Mouse (Mus musculus): ENCODE measurements around the gene Thrb. TPM values are rescaled to one million over a fixed set of nuclear protein-coding genes. Genes with fewer than 3 reads are reported as not detected.
A peak's percentile ranks its signal among the peaks of the same experiment; 100 is the strongest.
"Not testable (repeated sequence)": the region's sequence is repeated elsewhere in the genome, so short reads cannot be mapped to it uniquely, and the experiment has no call there.

The Thrb gene
- total RNA-seq, 2 experiments from 2014 or later: 21.9 to 29.7 TPM

GRCm38 (mm10) chr14:17934779-17935178, 274.7 kb downstream of the Thrb start:
- DNase-seq: not testable (repeated sequence)

DNA sequence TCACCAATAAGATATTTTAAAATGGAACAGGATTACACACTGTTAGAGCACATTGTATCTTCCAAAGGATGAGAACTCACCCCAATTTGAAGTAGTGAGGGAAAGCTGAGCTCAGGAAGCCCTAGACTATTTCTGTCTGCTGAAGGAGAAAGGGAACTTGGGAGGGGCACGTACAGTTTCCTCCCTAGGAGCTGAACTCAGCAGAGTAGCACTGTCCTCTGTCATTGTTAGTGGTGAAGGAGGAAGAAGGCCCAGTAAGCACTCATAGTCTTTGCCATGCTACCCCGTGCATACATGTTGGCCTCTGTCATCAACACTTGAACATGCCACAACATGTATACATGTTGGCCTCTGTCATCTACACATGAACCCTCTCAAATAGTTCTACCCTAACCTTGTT, 294.0 kb downstream of the Thrb start:
- peak in 1 of 2 experiments; percentile 37 for DNase-seq

- no peak for DNase-seq
These were observed 299.8 kb downstream of the Thrb start for GRCm38 (mm10) chr14:17959901-17960300.

- DNase-seq: peak; percentile 45 to 70
These were observed 307.2 kb downstream of the Thrb start for GRCm38 (mm10) chr14:17967117-17967726.

DNA sequence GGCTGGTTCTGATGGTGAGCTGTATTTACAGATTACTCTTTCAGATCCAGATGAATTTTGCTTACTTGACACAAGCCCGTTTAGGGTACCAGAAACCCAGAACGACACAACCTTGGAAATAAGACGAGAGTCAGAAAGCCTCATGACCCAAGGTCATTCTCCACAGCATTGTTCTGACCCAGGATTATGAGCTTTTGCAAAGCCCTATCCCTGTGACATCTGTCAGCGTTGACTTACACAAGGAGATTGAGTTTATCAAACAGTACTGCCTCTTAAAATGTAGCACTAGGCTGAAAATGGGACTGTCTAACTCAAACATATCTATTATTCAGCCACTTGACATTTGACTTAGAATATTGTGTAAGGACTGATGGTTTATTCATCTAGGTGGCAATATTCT, 312.1 kb downstream of the Thrb start:
- no peak for DNase-seq

GRCm38 (mm10) chr14:17972665-17973064, 312.6 kb downstream of the Thrb start:
- DNase-seq: no peak

DNA sequence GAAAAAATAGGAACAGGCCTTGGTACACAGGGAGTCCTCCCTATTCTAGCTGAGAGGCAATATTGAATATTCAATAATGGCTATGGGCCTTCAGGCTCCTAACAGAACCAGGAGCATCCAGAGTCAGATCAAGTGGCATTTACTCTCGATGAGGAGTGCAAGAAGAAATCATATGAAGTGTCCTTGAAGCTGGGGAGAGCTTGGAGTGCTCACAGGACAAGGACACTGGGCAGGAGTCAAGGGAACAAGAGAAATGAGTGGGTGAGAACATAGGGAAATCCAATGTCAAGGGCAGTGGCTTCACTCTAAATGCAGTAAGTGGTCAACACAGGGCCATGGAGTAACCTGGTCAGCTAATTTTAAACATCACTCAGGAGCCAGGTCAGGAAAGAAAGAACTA, 315.7 kb downstream of the Thrb start:
- DNase-seq: no peak

DNA sequence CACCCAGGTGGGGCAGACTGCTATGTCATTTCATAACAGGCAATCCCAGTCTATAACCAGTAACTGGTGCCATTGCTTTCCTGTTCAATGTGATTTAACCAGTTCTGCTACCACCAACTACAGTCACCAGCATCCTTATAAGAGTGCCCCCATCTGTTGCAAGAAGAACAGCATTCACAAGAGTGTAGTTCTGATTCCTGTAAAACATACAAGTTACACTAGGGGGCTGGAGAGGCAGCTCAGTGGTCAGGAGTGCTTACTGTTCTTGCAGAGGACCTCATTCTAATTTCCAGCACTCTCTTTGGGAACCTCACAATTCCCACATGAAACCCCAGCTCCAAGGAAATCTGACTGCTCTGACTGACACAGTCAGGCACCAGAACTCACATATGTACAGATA, 318.2 kb downstream of the Thrb start:
- no peak for DNase-seq

GRCm38 (mm10) chr14:17981258-17981657, 321.2 kb downstream of the Thrb start:
- no peak for DNase-seq

- DNase-seq: no peak
These were observed 322.0 kb downstream of the Thrb start for GRCm38 (mm10) chr14:17982017-17982416.

DNA sequence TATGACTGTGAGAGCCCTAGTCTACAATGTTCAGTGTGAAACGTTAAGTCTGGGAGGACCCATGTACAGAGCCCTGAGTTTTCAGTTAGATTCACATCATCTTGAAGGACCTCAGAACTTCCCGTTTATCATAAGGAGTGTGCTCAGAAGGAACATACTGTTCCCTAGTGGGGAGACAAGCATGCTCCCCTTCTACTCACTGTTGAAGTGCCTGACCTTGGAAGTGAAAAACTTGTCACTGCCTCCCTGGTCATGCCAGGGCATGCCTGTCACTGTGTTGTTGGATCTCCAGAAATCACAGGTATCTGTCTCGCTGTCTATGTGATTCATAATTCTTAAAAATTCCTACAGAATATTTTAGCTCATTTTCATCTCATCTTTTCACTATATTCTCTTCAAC, 323.3 kb downstream of the Thrb start:
- DNase-seq: peak in 1 of 2 experiments; percentile 6

DNA sequence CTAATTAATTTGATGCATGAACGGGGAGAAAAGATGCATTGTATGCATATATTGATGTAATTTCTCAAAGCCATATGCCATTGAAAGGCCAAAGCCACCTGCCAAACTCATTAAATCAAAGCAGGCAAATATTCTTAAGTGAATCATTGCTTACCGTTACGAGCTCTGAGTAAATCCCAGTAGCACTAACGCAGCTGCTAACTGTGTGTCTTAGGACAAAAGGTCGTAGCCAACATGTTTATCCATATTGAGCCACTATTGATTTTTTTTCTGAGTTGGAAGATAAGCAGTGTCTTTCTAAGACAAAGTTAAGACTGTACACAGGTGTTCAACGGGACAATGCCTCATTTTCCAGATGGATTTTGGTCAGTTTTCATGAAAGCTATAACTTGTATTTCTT, 323.8 kb downstream of the Thrb start:
- no peak for DNase-seq

- no peak for DNase-seq
These were observed 328.5 kb downstream of the Thrb start for GRCm38 (mm10) chr14:17988580-17988979.

GRCm38 (mm10) chr14:17989182-17989581, 329.1 kb downstream of the Thrb start:
- no peak for DNase-seq

GRCm38 (mm10) chr14:17990186-17990585, 330.1 kb downstream of the Thrb start:
- no peak for DNase-seq

DNA sequence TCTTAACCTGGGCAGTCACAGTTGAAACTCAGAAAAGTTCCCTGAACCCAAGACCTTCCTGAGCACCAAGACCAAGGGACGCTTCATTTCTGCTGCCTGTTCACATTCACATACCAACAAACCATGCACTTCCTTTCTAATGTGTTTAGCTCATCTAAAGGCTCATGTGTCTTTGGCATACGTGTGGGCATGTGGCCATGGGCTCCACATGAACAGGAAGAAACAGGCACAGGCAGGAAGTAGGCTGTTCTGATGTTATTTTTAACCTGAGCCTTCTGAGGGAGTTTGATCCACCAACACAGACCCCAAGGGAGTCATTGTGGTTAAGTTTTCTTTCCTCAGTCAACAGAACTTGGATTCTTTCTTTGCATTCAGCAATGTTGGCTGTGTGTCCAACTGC, 341.8 kb downstream of the Thrb start:
- no peak for DNase-seq

GRCm38 (mm10) chr14:18003686-18004085, 343.6 kb downstream of the Thrb start:
- no peak for DNase-seq

GRCm38 (mm10) chr14:18008524-18008923, 348.5 kb downstream of the Thrb start:
- no peak for DNase-seq

DNA sequence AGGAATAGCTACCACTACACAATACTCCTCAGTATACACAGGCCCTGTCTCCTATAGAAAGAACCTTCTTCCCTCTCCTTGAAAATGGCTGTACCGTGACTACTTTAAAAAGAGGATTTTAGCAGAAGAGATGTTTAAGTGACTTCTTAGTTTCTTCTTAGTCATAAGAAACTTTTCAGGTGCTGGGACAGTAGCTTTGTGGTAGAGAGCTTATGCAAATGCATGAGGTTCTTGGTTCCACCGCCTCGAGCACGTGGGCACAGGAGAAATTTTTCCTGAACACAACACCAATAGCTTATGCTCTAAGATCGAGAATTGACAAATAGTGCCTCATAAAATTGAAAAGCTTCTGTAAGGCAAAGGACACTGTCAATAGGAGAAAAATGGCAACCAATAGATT, 356.5 kb downstream of the Thrb start:
- no peak for DNase-seq

DNA sequence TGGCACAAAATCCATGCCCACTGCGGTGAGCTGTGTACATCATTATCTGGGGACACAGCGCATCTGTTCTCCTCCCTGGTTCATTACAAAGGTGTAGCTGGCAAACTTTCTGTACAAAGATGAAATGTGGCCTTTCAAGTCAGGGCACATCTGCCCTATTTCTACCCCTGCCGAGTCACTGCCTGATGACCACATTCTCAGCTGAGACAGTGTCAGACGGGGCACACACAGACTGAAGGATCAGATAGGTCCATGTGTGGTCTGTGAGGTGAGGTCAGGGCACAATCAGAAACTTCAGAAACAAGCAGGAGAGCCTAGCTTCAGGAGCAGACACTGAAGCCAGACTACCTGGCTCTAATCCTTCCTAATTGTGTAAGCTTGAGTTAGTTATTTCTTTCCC, 360.1 kb downstream of the Thrb start:
- no peak for DNase-seq

DNA sequence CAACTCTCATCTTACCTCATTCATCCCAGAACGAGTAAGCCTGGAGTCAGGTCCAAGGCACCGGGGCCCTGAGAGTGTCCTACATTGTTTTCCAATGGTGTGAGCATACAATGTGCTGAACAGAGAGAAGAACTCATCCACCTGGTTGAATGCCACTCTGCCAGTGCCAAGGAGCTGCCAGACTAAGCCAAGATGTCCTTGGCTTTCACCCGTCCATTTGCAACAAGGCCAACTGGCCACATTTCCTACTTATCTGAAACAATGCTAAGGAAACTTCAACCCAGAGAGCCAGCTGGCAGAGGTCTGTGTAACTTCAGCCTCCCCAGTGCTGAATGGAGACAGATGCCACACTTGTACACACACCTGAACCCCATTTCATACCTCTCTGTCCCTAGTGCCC, 360.6 kb downstream of the Thrb start:
- peak; percentile 55 to 75 for DNase-seq

DNA sequence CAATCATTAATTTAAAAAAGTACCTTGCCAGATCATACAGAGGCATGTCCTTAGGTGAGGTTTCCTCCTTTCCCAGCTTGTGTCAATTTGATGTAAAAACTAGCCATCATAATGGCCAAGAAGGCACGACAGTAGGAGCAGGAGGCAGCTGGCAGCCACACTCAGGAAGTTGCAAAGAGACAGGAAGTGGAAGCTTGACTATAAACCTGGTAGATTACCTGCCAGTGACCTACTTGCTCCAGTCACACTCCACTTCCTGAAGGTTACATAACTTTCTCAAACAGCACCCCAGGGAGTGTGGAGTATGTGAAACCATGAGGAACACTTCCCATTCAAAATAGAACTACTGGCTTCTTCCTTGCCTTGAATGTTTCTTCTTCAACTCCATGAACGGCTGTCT, 361.7 kb downstream of the Thrb start:
- no peak for DNase-seq

- DNase-seq: no peak
These were observed 362.3 kb downstream of the Thrb start for GRCm38 (mm10) chr14:18022351-18022750.

GRCm38 (mm10) chr14:18027867-18028266, 367.8 kb downstream of the Thrb start:
- no peak for DNase-seq
